Mouse (Mus musculus): ENCODE results near the gene Casq1.

Casq1 gene

DNA sequence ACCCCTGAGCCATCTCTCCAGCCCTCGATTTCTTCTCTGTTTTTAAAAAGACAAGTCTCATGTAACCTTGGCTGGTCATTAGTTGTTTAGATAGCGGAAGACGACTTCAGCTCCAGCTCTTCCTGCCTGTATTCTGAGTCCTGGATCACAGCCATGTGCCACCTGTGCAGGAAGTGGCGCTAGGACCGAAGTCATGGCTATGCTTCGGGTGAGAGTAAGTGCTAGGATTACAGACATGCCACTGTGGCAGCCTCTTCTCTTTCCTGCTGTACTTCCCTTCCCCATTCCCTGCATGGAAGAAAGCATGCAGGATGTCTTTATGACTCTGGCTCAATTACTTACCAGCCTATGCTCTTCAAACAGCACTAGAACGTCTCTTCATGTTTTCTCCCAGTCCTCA, 40.6 kb downstream of the Casq1 start:
- DNase-seq: peak in 1 of 2 experiments; percentile 34

DNA sequence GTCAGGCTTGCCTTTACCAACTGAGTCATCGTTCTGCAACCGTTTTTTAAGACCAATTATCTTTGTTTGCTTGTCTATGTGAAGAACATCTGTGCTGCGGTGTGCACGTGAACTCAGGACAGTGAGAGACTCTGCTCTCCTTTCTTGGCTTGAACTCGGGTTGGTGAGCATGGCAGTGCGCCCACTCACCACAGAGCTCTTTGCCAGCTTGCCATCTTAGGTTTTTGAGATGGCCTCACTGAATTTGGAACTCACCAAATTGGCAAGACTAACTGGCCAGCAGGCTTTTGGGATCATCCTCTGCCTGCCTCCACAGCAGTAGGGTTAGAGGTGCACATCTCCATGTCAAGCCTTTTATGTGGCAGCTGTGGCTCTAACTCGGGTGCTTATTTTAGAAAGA, 41.9 kb downstream of the Casq1 start:
- DNase-seq: no peak

- DNase-seq: no peak
These were observed 46.5 kb downstream of the Casq1 start for GRCm38 (mm10) chr1:172173181-172173580.

GRCm38 (mm10) chr1:172172381-172172780, 47.3 kb downstream of the Casq1 start:
- no peak for DNase-seq

GRCm38 (mm10) chr1:172169809-172170208, 49.9 kb downstream of the Casq1 start:
- DNase-seq: no peak

GRCm38 (mm10) chr1:172167911-172168310, 51.8 kb downstream of the Casq1 start:
- DNase-seq: no peak

GRCm38 (mm10) chr1:172162959-172163358, 56.7 kb downstream of the Casq1 start:
- DNase-seq: no peak

- DNase-seq: peak in 1 of 2 experiments; percentile 32
These were observed 57.7 kb downstream of the Casq1 start for GRCm38 (mm10) chr1:172162009-172162408.

GRCm38 (mm10) chr1:172160508-172160907, 59.2 kb downstream of the Casq1 start:
- no peak for DNase-seq

DNA sequence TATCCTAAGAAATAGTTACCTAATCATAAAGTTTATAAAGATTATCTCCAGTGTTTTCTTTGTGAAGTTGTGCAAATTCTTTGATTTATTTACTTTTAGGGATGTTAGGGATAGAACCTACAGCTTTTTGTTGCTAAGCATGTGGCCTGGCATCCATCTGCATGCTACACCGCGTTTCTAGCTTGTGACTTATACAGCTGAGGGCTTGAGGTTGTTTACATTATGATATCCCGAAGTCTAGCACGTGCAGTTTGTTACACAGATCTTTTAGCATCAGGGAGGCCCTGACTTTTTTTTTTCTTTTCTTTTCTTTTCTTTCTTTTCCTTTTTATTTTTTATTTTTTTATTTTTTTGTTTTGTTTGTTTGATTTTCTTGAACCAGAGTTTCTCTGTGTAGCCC, 59.7 kb downstream of the Casq1 start:
- no peak for DNase-seq

All from lung, postnatal 4 days (tissue).